Mouse (Mus musculus) thymus, postnatal 0 days (tissue): ENCODE results near the gene Mmp15. TPM values are rescaled to one million over a fixed set of nuclear protein-coding genes. Genes with fewer than 3 reads are reported as not detected.

Experiments used
- polyA plus RNA-seq: library from polyadenylated mRNA; unstranded; fragments of >200 nt; fragmentation: Nextera tagmentation; extraction: Ambion mirVana; gene quantifications from 2 replicates; pipeline ENCODE4 v1.2.1, GENCODE M21; 2015

Gene Mmp15
- polyA plus RNA-seq, 1 experiment from 2014 or later, result 4.5 TPM

Other genes starting within 250 kb of the Mmp15 start
- 8.6 and 8.7 TPM in 2 replicates for gene Kifc3, start 149.5 kb upstream of the Mmp15 start, polyA plus RNA-seq
- gene Cngb1, start 45.7 kb upstream of the Mmp15 start, polyA plus RNA-seq, result 0.67 and 1.2 TPM in 2 replicates
- 2.7 and 2.8 TPM in 2 replicates for gene Tepp, start 41.7 kb upstream of the Mmp15 start, polyA plus RNA-seq
- 6.6 and 6.7 TPM in 2 replicates for gene Zfp319, start 20.3 kb upstream of the Mmp15 start, polyA plus RNA-seq
- 34.1 and 35.8 TPM in 2 replicates for gene Usb1, start 20.0 kb upstream of the Mmp15 start, polyA plus RNA-seq
- 94.4 and 104 TPM in 2 replicates for gene Cfap20, start 82.6 kb downstream of the Mmp15 start, polyA plus RNA-seq
- 10.7 and 13.9 TPM in 2 replicates for gene Csnk2a2, start 137.8 kb downstream of the Mmp15 start, polyA plus RNA-seq
- 0.22 and 0.42 TPM in 2 replicates for gene Ccdc113, start 181.8 kb downstream of the Mmp15 start, polyA plus RNA-seq
- not detected in 2 replicates for gene Prss54, start 224.1 kb downstream of the Mmp15 start, polyA plus RNA-seq